Mouse (Mus musculus) forebrain, embryonic 16.5 days (tissue): ENCODE results near the gene Ncbp1. TPM values are rescaled to one million over a fixed set of nuclear protein-coding genes. Genes with fewer than 3 reads are reported as not detected.

Experiments used
- ATAC-seq: fragments of 200-750 bp; cut with Nextera tagmentation; 2 replicates; pipeline ENCODE4 v1.8.0; 2017; ENCODE audit warnings: mild to moderate bottlenecking, moderate library complexity
- H3K27ac ChIP-seq: fragments of 300-500 bp; sonication (generic); 2 replicates; pipeline ENCODE4 v1.5.1; 2014; ENCODE audit warnings: low read length, control low read depth
- H3K27me3 ChIP-seq: fragments of 300-500 bp; sonication (generic); replicated peaks from 2 replicates; pipeline ENCODE4 v1.6.1; 2014; ENCODE audit warnings: low read length; ENCODE audit not compliant: control insufficient read depth, insufficient read depth
- H3K36me3 ChIP-seq: fragments of 300-500 bp; sonication (generic); 2 replicates; pipeline ENCODE4 v1.6.1; 2014; ENCODE audit not compliant: control insufficient read depth, insufficient read depth
- H3K4me1 ChIP-seq: fragments of 300-500 bp; sonication (generic); replicated peaks from 2 replicates; pipeline ENCODE4 v1.6.1; 2014; ENCODE audit warnings: low read length; ENCODE audit not compliant: control insufficient read depth, insufficient read depth
- H3K4me2 ChIP-seq: fragments of 300-500 bp; sonication (generic); 2 replicates; pipeline ENCODE4 v1.6.1; 2014; ENCODE audit warnings: mild to moderate bottlenecking, low read length, control low read depth
- H3K4me3 ChIP-seq: fragments of 300-500 bp; sonication (generic); replicated peaks from 2 replicates; pipeline ENCODE4 v1.5.1; 2014; ENCODE audit warnings: mild to moderate bottlenecking, low read length, control low read depth
- H3K9ac ChIP-seq: fragments of 300-500 bp; sonication (generic); replicated peaks from 2 replicates; pipeline ENCODE4 v1.6.1; 2014; ENCODE audit warnings: low read depth, low read length, control low read depth
- H3K9me3 ChIP-seq: fragments of 300-500 bp; sonication (generic); 2 replicates; pipeline ENCODE4 v1.6.1; 2016; ENCODE audit warnings: low read length; ENCODE audit not compliant: control insufficient read depth
- WGBS: fragments of 180-500 bp; shearing (Covaris S2); extraction: QIAGEN DNeasy Blood & Tissue Kit; methylation state at CpG from one replicate; pipeline ENCODE4 v1.1.7; 2014; 5-methylcytosine and 5-hydroxymethylcytosine counted together
- polyA plus RNA-seq: library from polyadenylated mRNA; unstranded; fragments of >200 nt; fragmentation: Nextera tagmentation; extraction: Ambion mirVana; gene quantifications from 2 replicates; pipeline ENCODE4 v1.2.1, GENCODE M21; 2015

Gene Ncbp1
- polyA plus RNA-seq = 98.8 and 107 TPM in 2 replicates

GRCm38 (mm10) chr4:46138287-46139222 is at the start of gene Ncbp1, which contains the start of gene Tstd2:
TSS of gene Ncbp1 (plus strand) at chr4:46138613.
TSS of gene Tstd2 (minus strand) at chr4:46138694.
- peak within 1 kb of the TSS; percentile 98 for H3K4me3 ChIP-seq
- peak within 1 kb of the TSS; percentile 97 for H3K9ac ChIP-seq
- H3K4me2 ChIP-seq = peak within 1 kb of the TSS; percentile 83
- peaks cover 25% of the 10 kb centered on the region for H3K4me1 ChIP-seq
- peak; percentile 91 for ATAC-seq
- H3K36me3 ChIP-seq = peaks cover 4% of the 10 kb centered on the region; the same call in 1 of the 2 replicates
- no peaks in the 10 kb centered on the region for H3K9me3 ChIP-seq
- WGBS = under 1% methylated on average over 90 of the region's 90 CpGs
- H3K27me3 ChIP-seq = no peaks in the 10 kb centered on the region
- H3K27ac ChIP-seq = peak within 1 kb of the TSS; percentile 99

GRCm38 (mm10) chr4:46089524-46090125 is 48.8 kb upstream of the Ncbp1 start:
- Histone ChIP-seq H3K27ac (peak overlapping the region; percentile 4; the same call in 1 of the 2 replicates), H3K9ac (no peak overlapping the region), H3K4me3 (no peak overlapping the region), H3K36me3 (no peaks in the 10 kb centered on the region), H3K9me3 (no peaks in the 10 kb centered on the region), H3K4me2 (no peak overlapping the region), H3K27me3 (no peaks in the 10 kb centered on the region), H3K4me1 (no peaks in the 10 kb centered on the region)
- 68% methylated on average over 14 of the region's 14 CpGs for WGBS
- 0 out of 2 replicates have a peak, but pooled peaks have one; percentile 31 for ATAC-seq

DNA sequence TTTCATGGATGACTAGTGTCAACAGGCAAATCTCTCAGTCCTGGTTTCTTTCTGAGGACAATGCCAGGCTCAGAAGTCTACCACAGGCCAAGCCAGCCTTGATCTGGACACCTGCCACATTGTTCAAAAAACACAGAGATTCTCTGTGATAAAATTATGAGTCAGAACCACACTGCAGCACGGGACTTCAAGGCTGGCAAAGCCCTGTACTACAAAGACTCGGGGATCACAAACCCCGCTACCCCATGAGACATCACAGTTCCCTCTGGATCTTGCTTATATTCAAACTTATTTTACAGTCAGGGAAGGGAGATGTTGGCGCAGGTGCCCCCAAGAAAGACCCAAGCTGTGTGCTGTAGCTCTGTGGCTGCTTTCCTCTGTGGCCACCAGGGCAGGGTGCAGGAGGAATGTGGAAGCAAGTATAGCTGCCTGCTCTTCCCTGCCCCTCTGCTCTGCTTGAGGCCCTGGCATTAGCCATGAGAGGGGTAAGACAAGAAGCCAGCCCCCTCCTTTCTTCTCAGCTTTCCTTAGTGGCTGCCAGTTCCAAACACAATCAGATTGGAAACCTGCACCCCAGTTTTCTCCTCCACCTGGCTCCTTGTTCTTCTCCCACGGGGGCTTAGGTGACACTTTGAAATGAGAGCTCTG is 45.9 kb upstream of the Ncbp1 start:
- WGBS = 81% methylated on average over 5 of the region's 5 CpGs
- Histone ChIP-seq H3K4me1 (0 out of 2 replicates have a peak, but pooled peaks cover 8% of the 10 kb centered on the region), H3K4me2 (no peak overlapping the region), H3K36me3 (no peaks in the 10 kb centered on the region), H3K27me3 (no peaks in the 10 kb centered on the region), H3K4me3 (no peak overlapping the region), H3K9ac (no peak overlapping the region), H3K9me3 (no peaks in the 10 kb centered on the region), H3K27ac (no peak overlapping the region)
- no peak for ATAC-seq

DNA sequence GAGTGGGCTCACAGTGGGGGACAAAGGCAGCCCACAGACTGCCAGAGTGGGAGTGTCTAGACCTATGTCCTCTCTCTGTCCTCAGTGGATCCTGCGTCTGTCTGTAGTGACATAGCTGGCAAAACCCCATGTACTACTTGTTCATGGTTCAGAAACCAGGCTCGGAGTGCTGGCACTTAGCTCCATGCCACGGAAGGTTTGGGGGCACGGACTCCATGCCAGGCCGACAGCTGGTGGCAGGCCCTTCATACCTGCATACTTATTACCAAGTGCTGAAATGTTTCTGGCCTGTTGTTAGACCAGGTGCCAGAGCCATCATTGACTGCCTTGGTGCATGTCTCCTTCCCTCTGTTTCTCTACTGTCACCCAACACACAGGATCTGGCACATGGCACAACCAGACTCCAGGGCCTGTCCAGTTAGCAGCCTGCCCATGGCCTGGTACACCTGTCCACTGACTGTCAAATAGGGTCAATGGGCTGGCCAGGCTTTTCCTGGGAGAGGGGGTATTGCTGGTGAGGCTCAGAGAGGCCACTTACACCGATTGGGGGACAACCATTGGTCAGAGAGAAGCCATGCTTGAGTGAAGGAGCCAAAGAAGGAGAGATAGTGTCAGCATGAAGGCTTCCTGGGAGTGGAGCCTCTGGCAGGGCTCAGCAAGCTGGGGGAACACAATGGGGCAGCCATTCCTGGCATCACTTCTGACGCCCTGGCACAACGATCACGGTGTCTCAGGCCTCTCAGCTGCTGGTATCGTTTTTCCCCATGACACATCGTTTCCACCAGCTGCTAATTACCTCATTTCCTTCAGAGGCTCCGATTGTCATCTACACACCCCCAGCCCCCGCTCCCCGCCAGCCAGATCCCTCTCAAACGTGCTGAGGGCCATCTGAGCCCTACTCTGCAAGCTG is 43.2 kb upstream of the Ncbp1 start:
- ATAC-seq = 0 out of 2 replicates have a peak, but pooled peaks have one; percentile 43
- no peaks in the 10 kb centered on the region for H3K36me3 ChIP-seq
- no peak overlapping the region for H3K27ac ChIP-seq
- no peak overlapping the region for H3K9ac ChIP-seq
- no peak overlapping the region for H3K4me3 ChIP-seq
- WGBS = 46% methylated on average over 15 of the region's 15 CpGs
- H3K9me3 ChIP-seq = no peaks in the 10 kb centered on the region
- H3K27me3 ChIP-seq = no peaks in the 10 kb centered on the region
- 0 out of 2 replicates have a peak, but pooled peaks cover 8% of the 10 kb centered on the region for H3K4me1 ChIP-seq
- no peak overlapping the region for H3K4me2 ChIP-seq

GRCm38 (mm10) chr4:46095826-46096159 is 42.6 kb upstream of the Ncbp1 start:
- Histone ChIP-seq H3K36me3 (no peaks in the 10 kb centered on the region), H3K9ac (no peak overlapping the region), H3K27me3 (no peaks in the 10 kb centered on the region), H3K4me2 (no peak overlapping the region), H3K4me1 (0 out of 2 replicates have a peak, but pooled peaks cover 8% of the 10 kb centered on the region), H3K27ac (no peak overlapping the region), H3K9me3 (no peaks in the 10 kb centered on the region), H3K4me3 (no peak overlapping the region)
- no peak for ATAC-seq
- 93% methylated on average over 3 of the region's 3 CpGs for WGBS

GRCm38 (mm10) chr4:46096546-46096945 is 41.9 kb upstream of the Ncbp1 start:
- no peak overlapping the region for H3K4me3 ChIP-seq
- WGBS = 91% methylated on average over 7 of the region's 7 CpGs
- ATAC-seq = no peak

DNA sequence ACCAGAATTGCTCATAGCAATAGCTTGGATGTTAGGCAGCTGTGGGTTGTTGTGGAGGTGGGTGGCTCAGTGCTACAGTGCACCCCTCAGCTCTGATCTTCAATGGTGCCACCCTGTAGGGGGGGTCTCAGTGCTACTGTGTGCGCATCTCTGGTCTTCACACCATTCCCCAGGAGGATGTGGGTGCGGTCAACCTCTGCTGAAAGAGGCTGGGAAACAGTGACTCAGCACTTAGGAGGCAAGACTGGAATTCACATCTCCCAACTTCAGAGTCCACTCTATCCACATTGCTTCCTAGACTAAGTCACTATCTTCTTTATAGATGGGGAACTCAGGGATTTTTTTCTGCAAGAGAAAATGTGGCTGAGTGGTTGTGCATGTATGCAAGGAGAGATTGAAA is 40.8 kb upstream of the Ncbp1 start:
- no peaks in the 10 kb centered on the region for H3K27me3 ChIP-seq
- no peaks in the 10 kb centered on the region for H3K36me3 ChIP-seq
- no peak for ATAC-seq
- no peaks in the 10 kb centered on the region for H3K9me3 ChIP-seq
- no peak overlapping the region for H3K27ac ChIP-seq
- WGBS = 95% methylated on average over 2 of the region's 2 CpGs
- 0 out of 2 replicates have a peak, but pooled peaks cover 8% of the 10 kb centered on the region for H3K4me1 ChIP-seq
- no peak overlapping the region for H3K9ac ChIP-seq
- H3K4me3 ChIP-seq = no peak overlapping the region
- no peak overlapping the region for H3K4me2 ChIP-seq

More at GRCm38 (mm10) chr4:46096546-46096945, 41.9 kb upstream of the Ncbp1 start:
- Histone ChIP-seq H3K36me3 (no peaks in the 10 kb centered on the region), H3K27me3 (no peaks in the 10 kb centered on the region), H3K4me1 (0 out of 2 replicates have a peak, but pooled peaks cover 8% of the 10 kb centered on the region), H3K9ac (no peak overlapping the region), H3K4me2 (no peak overlapping the region), H3K9me3 (no peaks in the 10 kb centered on the region), H3K27ac (no peak overlapping the region)

DNA sequence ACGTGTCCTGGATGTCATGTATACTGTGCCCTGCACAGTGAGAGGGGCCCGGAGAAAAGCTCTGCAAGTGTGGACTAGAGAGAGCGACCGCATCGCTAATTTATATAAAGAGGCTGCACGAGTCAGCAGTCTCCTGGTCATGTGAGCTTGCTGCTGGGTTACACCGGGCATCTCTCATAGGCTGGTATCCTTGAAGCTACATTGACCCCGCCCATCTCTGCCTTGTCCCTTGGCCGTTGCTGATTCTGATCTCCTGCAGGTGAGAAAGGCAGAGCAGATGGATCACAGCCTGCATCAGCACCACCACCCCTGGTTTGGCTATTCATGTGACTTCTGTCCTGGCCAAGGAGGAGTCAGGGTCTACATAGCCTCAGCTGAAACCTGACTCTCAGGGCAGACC is 39.3 kb upstream of the Ncbp1 start:
- 76% methylated on average over 9 of the region's 9 CpGs for WGBS
- Histone ChIP-seq H3K27me3 (no peaks in the 10 kb centered on the region), H3K9ac (no peak overlapping the region), H3K9me3 (no peaks in the 10 kb centered on the region), H3K4me2 (no peak overlapping the region), H3K4me3 (no peak overlapping the region), H3K27ac (no peak overlapping the region), H3K36me3 (no peaks in the 10 kb centered on the region), H3K4me1 (0 out of 2 replicates have a peak, but pooled peaks cover 8% of the 10 kb centered on the region)
- ATAC-seq = no peak
